Mouse (Mus musculus) CH12.LX (cell line): ENCODE results near the gene Spata3. TPM values are rescaled to one million over a fixed set of nuclear protein-coding genes. Genes with fewer than 3 reads are reported as not detected.
A peak's percentile ranks its signal among the peaks of the same experiment; 100 is the strongest.

Experiments used
- DNase-seq: peaks from one replicate; pipeline ENCODE4 v3.0.0-alpha.2; 2013; ENCODE audit errors: extremely low read depth
- H3K27ac ChIP-seq: 2 replicates; pipeline ENCODE4 v1.5.1; 2012; ENCODE audit warnings: low read depth, mild to moderate bottlenecking, control low read depth, moderate library complexity; ENCODE audit not compliant: insufficient read depth
- H3K27me3 ChIP-seq: replicated peaks from 2 replicates; pipeline ENCODE3; 2012; ENCODE audit warnings: inconsistent platforms
- H3K36me3 ChIP-seq, 2 experiments: replicated peaks in 1 of 2; 2 replicates each; pipeline versions ENCODE3 to v1.6.1; 2012; ENCODE audit warnings: inconsistent platforms in 1 of 2, low read length in 1 of 2, mild to moderate bottlenecking in 1 of 2, mixed read lengths in 1 of 2, moderate library complexity in 1 of 2; ENCODE audit not compliant: control insufficient read depth in 1 of 2, insufficient read depth in 1 of 2
- H3K4me1 ChIP-seq, 2 experiments: 2 replicates each; pipeline ENCODE4 v1.6.1; 2012; ENCODE audit warnings: inconsistent platforms in 1 of 2, moderate library complexity in 1 of 2; ENCODE audit not compliant: insufficient read depth in 2 of 2, control insufficient read depth in 1 of 2
- H3K4me2 ChIP-seq: 2 replicates; pipeline ENCODE4 v1.6.1; 2012; ENCODE audit warnings: low read depth, mild to moderate bottlenecking, control low read depth; ENCODE audit not compliant: poor library complexity, insufficient read depth, severe bottlenecking
- H3K4me3 ChIP-seq, 3 experiments: fragments of 150-350 bp in 1 of 3; sonication (generic) in 1 of 3; replicated peaks in 1 of 3; 2 replicates each; pipeline versions ENCODE3 to v1.5.1; 2011 to 2012; ENCODE audit warnings: low read depth in 2 of 3, low read length in 2 of 3, mild to moderate bottlenecking in 2 of 3, moderate library complexity in 2 of 3, control low read depth in 1 of 3, improper control_type of control experiment in 1 of 3, inconsistent platforms in 1 of 3, mixed read lengths in 1 of 3; ENCODE audit not compliant: poor library complexity in 1 of 3
- H3K79me2 ChIP-seq: replicated peaks from 2 replicates; pipeline ENCODE4 v1.6.1; 2012; ENCODE audit warnings: mild to moderate bottlenecking, moderate library complexity; ENCODE audit not compliant: control insufficient read depth, poor library complexity, insufficient read depth, severe bottlenecking; ENCODE audit errors: extremely low read depth
- H3K9ac ChIP-seq: 2 replicates; pipeline ENCODE4 v1.6.1; 2012; ENCODE audit warnings: low read depth, mild to moderate bottlenecking, control low read depth, moderate library complexity; ENCODE audit not compliant: insufficient read depth
- H3K9me3 ChIP-seq: replicated peaks from 2 replicates; pipeline ENCODE3; 2012; ENCODE audit warnings: low read length, inconsistent platforms, mixed read lengths
- BHLHE40 ChIP-seq: IDR thresholded peaks from 2 replicates; pipeline ENCODE4 v1.6.1; 2011; ENCODE audit warnings: mild to moderate bottlenecking, low read depth, low read length, improper control_type of control experiment
- CHD1 ChIP-seq: IDR thresholded peaks from 2 replicates; pipeline ENCODE4 v1.6.1; 2012; ENCODE audit warnings: low read depth, low read length, improper control_type of control experiment, inconsistent platforms
- CHD2 ChIP-seq: IDR thresholded peaks from 2 replicates; pipeline ENCODE4 v1.6.1; 2011; ENCODE audit warnings: low read length, improper control_type of control experiment
- CTCF ChIP-seq, 2 experiments: IDR thresholded peaks in 1 of 2; conservative IDR thresholded peaks in 1 of 2; 2 replicates each; pipeline ENCODE4 v1.5.1; 2011 to 2012; ENCODE audit warnings: low read depth in 2 of 2, low read length in 2 of 2, improper control_type of control experiment in 1 of 2, inconsistent platforms in 1 of 2, mild to moderate bottlenecking in 1 of 2, moderate library complexity in 1 of 2
- E2F4 ChIP-seq: IDR thresholded peaks from 2 replicates; pipeline ENCODE4 v1.6.1; 2011; ENCODE audit warnings: low read depth, low read length, improper control_type of control experiment; ENCODE audit not compliant: insufficient replicate concordance
- ELF1 ChIP-seq: IDR thresholded peaks from 2 replicates; pipeline ENCODE4 v1.6.1; 2014; ENCODE audit warnings: low read depth, mild to moderate bottlenecking, inconsistent platforms, low read length, improper control_type of control experiment
- ETS1 ChIP-seq: conservative IDR thresholded peaks from 2 replicates; pipeline ENCODE4 v1.6.1; 2012; ENCODE audit warnings: low read depth, mild to moderate bottlenecking, inconsistent platforms, low read length, improper control_type of control experiment, moderate library complexity
- GABPA ChIP-seq: IDR thresholded peaks from 2 replicates; pipeline ENCODE4 v1.6.1; 2012; ENCODE audit warnings: low read depth, low read length, improper control_type of control experiment, inconsistent platforms; ENCODE audit not compliant: insufficient replicate concordance
- HCFC1 ChIP-seq: IDR thresholded peaks from 2 replicates; pipeline ENCODE4 v1.6.1; 2012; ENCODE audit warnings: low read depth, mild to moderate bottlenecking, inconsistent platforms, low read length, improper control_type of control experiment
- IRF4 ChIP-seq: IDR thresholded peaks from 2 replicates; pipeline ENCODE4 v1.6.1; 2014; ENCODE audit warnings: low read depth, mild to moderate bottlenecking, inconsistent platforms, low read length, improper control_type of control experiment
- KAT2A ChIP-seq: IDR thresholded peaks from 2 replicates; pipeline ENCODE4 v1.6.1; 2012; ENCODE audit warnings: low read length, improper control_type of control experiment, inconsistent platforms; ENCODE audit not compliant: insufficient replicate concordance
- MAFK ChIP-seq: IDR thresholded peaks from 2 replicates; pipeline ENCODE4 v1.6.1; 2011; ENCODE audit warnings: low read length, improper control_type of control experiment; ENCODE audit not compliant: insufficient replicate concordance
- MAX ChIP-seq: IDR thresholded peaks from 2 replicates; pipeline ENCODE4 v1.6.1; 2011; ENCODE audit warnings: low read length, improper control_type of control experiment
- MAZ ChIP-seq: IDR thresholded peaks from 2 replicates; pipeline ENCODE4 v1.6.1; 2012; ENCODE audit warnings: low read depth, mild to moderate bottlenecking, inconsistent platforms, low read length, improper control_type of control experiment, moderate library complexity
- MEF2A ChIP-seq: IDR thresholded peaks from 2 replicates; pipeline ENCODE4 v1.6.1; 2014; ENCODE audit warnings: low read depth, mild to moderate bottlenecking, inconsistent platforms, low read length, improper control_type of control experiment, borderline replicate concordance
- MXI1 ChIP-seq: IDR thresholded peaks from 2 replicates; pipeline ENCODE4 v1.6.1; 2011; ENCODE audit warnings: mild to moderate bottlenecking, low read depth, low read length, improper control_type of control experiment
- MYC ChIP-seq: IDR thresholded peaks from 2 replicates; pipeline ENCODE4 v1.6.1; 2011; ENCODE audit warnings: low read depth, mild to moderate bottlenecking, improper control_type of control experiment, low read length
- NELFE ChIP-seq: IDR thresholded peaks from 2 replicates; pipeline ENCODE4 v1.6.1; 2011; ENCODE audit warnings: low read depth, low read length, improper control_type of control experiment
- NRF1 ChIP-seq: IDR thresholded peaks from 2 replicates; pipeline ENCODE4 v1.6.1; 2014; ENCODE audit warnings: low read depth, mild to moderate bottlenecking, inconsistent platforms, low read length, improper control_type of control experiment, moderate library complexity
- POLR2A ChIP-seq: IDR thresholded peaks from 2 replicates; pipeline ENCODE4 v1.6.1; 2011; ENCODE audit warnings: low read depth, mild to moderate bottlenecking, improper control_type of control experiment, low read length
- RAD21 ChIP-seq: IDR thresholded peaks from 2 replicates; pipeline ENCODE4 v1.6.1; 2011; ENCODE audit warnings: low read depth, mild to moderate bottlenecking, low read length, improper control_type of control experiment, moderate library complexity
- RCOR1 ChIP-seq: conservative IDR thresholded peaks from 2 replicates; pipeline ENCODE4 v1.6.1; 2012; ENCODE audit warnings: low read depth, mild to moderate bottlenecking, inconsistent platforms, low read length, improper control_type of control experiment
- SIN3A ChIP-seq: IDR thresholded peaks from 2 replicates; pipeline ENCODE4 v1.6.1; 2012; ENCODE audit warnings: low read length, improper control_type of control experiment, inconsistent platforms
- SMC3 ChIP-seq: IDR thresholded peaks from 2 replicates; pipeline ENCODE4 v1.6.1; 2011; ENCODE audit warnings: low read depth, low read length, improper control_type of control experiment
- TBP ChIP-seq: conservative IDR thresholded peaks from 2 replicates; pipeline ENCODE4 v1.6.1; 2011; ENCODE audit warnings: low read depth, low read length, improper control_type of control experiment
- USF1 ChIP-seq: IDR thresholded peaks from 2 replicates; pipeline ENCODE4 v1.6.1; 2014; ENCODE audit warnings: low read depth, mild to moderate bottlenecking, inconsistent platforms, low read length, improper control_type of control experiment
- USF2 ChIP-seq: conservative IDR thresholded peaks from 2 replicates; pipeline ENCODE4 v1.6.1; 2011; ENCODE audit warnings: low read depth, low read length, improper control_type of control experiment
- ZC3H11A ChIP-seq: IDR thresholded peaks from 2 replicates; pipeline ENCODE4 v1.6.1; 2012; ENCODE audit warnings: low read depth, mild to moderate bottlenecking, inconsistent platforms, low read length, improper control_type of control experiment
- ZMIZ1 ChIP-seq: IDR thresholded peaks from 2 replicates; pipeline ENCODE4 v1.6.1; 2012; ENCODE audit warnings: low read depth, mild to moderate bottlenecking, inconsistent platforms, low read length, improper control_type of control experiment
- ZNF384 ChIP-seq: IDR thresholded peaks from 2 replicates; pipeline ENCODE4 v1.6.1; 2012; ENCODE audit warnings: low read depth, low read length, improper control_type of control experiment, inconsistent platforms
- dilution Hi-C: fragments of 300-500 bp; cut with MboI; formaldehyde crosslinking; loops from 2 replicates; pipeline ENCODE4 v1.14.3; 2020; ENCODE audit warnings: low sequenced_read_pairs; ENCODE audit not compliant: extremely low pct_unique_long_range_greater_than_20kb, extremely low pct_ligation_motif_present
- in situ Hi-C: fragments of 300-500 bp; cut with MboI; formaldehyde crosslinking; loops from 3 replicates; pipeline ENCODE4 v1.14.3; 2019; ENCODE audit warnings: low sequenced_read_pairs, low pct_ligation_motif_present, low pct_unique_long_range_greater_than_20kb, mixed read lengths
- polyA plus RNA-seq: library from polyadenylated mRNA; unstranded; fragments of >175 nt; gene quantifications from 2 replicates; pipeline ENCODE4 v1.2.1, GENCODE M21; 2012; ENCODE audit warnings: low read depth; ENCODE audit not compliant: insufficient read length
- total RNA-seq, 2 experiments: library from RNA; depleted of rRNA; stranded (reverse); fragments of 300-350 nt in 1 of 2; fragments of >200 nt in 1 of 2; gene quantifications; 2 replicates each; pipeline ENCODE4 v1.2.3; 2012 to 2014

Spata3 gene
- total and polyA plus RNA-seq, 3 experiments: not detected

DNA sequence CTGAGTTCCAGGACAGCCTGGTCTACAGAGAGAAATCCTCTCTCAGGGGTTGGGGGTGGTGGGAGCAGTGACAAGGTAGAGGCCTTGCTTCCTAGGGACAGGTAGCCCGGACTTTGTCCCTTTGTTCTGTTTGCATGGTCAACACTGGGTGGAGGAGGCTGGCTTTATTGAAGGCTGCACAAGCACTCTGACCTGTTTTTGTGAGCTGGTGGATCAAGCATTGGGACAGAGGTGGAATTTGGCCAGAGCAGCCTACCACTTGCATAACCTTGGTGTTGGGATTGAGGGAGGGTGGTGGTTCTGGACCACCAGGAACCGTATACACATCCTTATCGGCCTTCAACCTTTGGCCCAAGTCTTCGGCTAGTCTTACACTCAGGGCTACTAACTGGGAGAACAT lies 39.7 kb downstream of the Spata3 start:
- in situ Hi-C loops (no loop called here), dilution Hi-C loops (no loop called here)
- no peak overlapping the region for H3K4me3 ChIP-seq
- no peak overlapping the region for H3K4me2 ChIP-seq
- H3K4me1 ChIP-seq: peaks cover 0 to 8% of the 10 kb centered on the region in 2 experiments; a peak in 1 of 4 replicates
- no peak overlapping the region for H3K9ac ChIP-seq
- no peaks in the 10 kb centered on the region for H3K9me3 ChIP-seq
- H3K27me3 ChIP-seq: peaks cover 36% of the 10 kb centered on the region
- H3K27ac ChIP-seq: no peak overlapping the region
- TF ChIP-seq ELF1 (no peak), NELFE (no peak), IRF4 (no peak), MEF2A (no peak), POLR2A (no peak), MAFK (no peak), CHD1 (no peak), ZMIZ1 (no peak), NRF1 (no peak), ZNF384 (no peak), RCOR1 (no peak), USF2 (no peak), HCFC1 (no peak), BHLHE40 (no peak), SMC3 (no peak), USF1 (no peak)
- H3K79me2 ChIP-seq: no peaks in the 10 kb centered on the region
- no peak for DNase-seq
- no peaks in the 10 kb centered on the region for H3K36me3 ChIP-seq

DNA sequence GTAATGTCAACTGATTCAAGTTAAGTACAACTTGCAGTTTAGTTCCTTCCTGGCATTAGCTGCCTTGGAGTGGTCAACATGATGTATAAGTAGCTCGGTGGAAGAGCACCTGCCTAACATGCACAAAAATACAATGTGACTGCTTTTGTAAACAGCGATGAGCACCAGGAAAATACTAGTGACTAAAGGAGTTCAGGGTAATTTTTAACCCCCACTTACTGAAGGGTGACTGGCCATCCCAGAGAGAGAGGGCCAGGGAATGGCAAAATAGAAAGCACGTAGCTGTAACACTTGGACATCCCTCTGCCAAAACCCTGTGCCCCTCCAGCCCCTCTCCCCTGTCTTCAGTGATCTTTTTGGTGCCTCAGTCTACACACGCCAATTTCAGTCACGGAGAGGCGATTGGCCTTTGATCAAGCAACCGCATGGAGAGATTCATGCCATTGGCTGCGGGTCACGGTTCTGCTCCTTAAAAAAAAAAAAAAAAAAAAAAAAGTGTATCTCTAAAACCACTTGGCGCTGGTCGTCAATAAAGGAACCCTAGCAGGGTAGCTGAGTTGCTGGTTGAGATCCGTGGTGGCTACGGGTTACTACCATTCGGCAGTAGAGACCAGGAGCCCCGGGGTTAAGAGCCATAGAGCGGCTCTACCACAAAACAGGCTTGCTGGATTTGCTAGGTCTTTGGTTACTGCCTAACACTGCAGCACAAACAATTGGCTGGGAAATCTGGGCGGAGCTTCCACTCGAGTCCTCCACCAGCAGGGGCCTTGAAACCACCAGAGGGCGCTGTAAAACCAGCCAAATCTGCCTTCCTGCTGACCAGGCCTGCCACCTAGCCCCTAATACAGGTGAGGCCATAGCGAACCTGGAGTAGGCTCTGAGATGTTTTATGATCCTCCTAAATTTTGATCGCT lies 42.5 kb downstream of the Spata3 start:
- DNase-seq: peak; percentile 91
- H3K4me2 ChIP-seq: peak overlapping the region; percentile 79
- no peak overlapping the region for H3K27ac ChIP-seq
- H3K27me3 ChIP-seq: peaks cover 19% of the 10 kb centered on the region
- dilution Hi-C loops (no loop called here), in situ Hi-C loops (no loop called here)
- H3K79me2 ChIP-seq: no peaks in the 10 kb centered on the region
- H3K36me3 ChIP-seq: no peaks in the 10 kb centered on the region
- peaks cover 4 to 18% of the 10 kb centered on the region in 2 experiments; a peak in 3 of 4 replicates for H3K4me1 ChIP-seq
- peak overlapping the region in 1 of 3 experiments; percentile 25 for H3K4me3 ChIP-seq
- H3K9ac ChIP-seq: peak overlapping the region; percentile 46; the same call in 1 of the 2 replicates
- H3K9me3 ChIP-seq: no peaks in the 10 kb centered on the region
- TF ChIP-seq HCFC1: peak; percentile 15; the same call in 1 of the 2 replicates
- TF ChIP-seq E2F4: no peak
- no peak for TF ChIP-seq SIN3A
- no peak for TF ChIP-seq ZC3H11A
- no peak for TF ChIP-seq BHLHE40
- peak; percentile 74 to 98 for TF ChIP-seq CTCF (conservative IDR thresholded peaks at IDR 0.05 in 1 of 2, IDR thresholded peaks at IDR 0.05 in 1 of 2; ENCODE audit: low read depth in 2 of 2, low read length in 2 of 2)
- TF ChIP-seq MEF2A: 0 out of 2 replicates have a peak, but pooled peaks have one; percentile 45
- no peak for TF ChIP-seq CHD1
- TF ChIP-seq IRF4: peak; percentile 98
- no peak for TF ChIP-seq ETS1
- 0 out of 2 replicates have a peak, but pooled peaks have one; percentile 36 for TF ChIP-seq MXI1
- TF ChIP-seq ZNF384: peak; percentile 88
- no peak for TF ChIP-seq MAZ
- no peak for TF ChIP-seq MAX
- no peak for TF ChIP-seq CHD2
- no peak for TF ChIP-seq ZMIZ1
- TF ChIP-seq MYC: 0 out of 2 replicates have a peak, but pooled peaks have one; percentile 8
- TF ChIP-seq POLR2A: peak; percentile 53; the same call in 1 of the 2 replicates
- peak; percentile 72 for TF ChIP-seq RAD21
- TF ChIP-seq KAT2A: no peak
- peak; percentile 40; the same call in 1 of the 2 replicates for TF ChIP-seq TBP
- TF ChIP-seq GABPA: no peak
